Mouse (Mus musculus): ENCODE measurements around the gene Myo5c.

The Myo5c gene

DNA sequence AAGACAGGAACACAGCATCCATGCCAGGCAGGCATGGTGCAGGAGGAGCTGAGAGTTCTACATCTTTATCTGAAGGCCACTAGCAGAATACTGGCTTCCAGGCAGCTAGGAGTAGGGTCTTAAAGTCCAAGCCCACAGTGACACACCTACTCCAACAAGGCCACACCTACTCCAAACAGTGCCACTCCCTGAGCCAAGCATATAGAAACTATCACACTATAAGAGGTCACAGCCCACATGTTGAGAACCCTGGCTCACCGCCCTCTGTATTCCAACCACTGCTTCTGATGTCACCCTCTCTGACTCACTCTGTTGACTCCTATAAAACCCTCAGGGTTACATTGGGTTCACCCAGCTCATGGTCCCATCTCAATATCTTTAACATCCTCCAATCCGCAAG, 86.4 kb downstream of the Myo5c start:
- in situ Hi-C loops (cut with MboI, MseI) = no loop called here

DNA sequence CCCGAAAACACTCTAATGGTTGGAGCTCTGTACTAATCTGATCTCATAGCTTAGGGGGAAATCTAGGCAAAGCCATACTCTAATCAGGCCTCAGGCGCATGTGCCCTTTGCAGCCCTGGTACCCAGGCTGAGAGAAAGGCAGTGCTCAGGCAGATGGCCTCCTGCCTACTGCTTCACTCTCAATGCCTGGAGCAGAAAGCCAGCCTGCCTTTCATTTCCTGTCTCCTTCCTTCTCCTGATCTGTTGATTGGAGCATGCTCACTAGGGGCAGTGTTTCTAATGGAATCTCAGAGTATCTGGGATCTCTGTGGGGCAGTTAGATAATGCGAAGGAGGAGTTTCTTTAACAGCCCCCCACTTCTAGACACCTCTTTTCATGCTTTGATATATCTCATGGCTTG, 87.5 kb downstream of the Myo5c start:
- in situ Hi-C loops (cut with MboI, MseI) = no loop called here

DNA sequence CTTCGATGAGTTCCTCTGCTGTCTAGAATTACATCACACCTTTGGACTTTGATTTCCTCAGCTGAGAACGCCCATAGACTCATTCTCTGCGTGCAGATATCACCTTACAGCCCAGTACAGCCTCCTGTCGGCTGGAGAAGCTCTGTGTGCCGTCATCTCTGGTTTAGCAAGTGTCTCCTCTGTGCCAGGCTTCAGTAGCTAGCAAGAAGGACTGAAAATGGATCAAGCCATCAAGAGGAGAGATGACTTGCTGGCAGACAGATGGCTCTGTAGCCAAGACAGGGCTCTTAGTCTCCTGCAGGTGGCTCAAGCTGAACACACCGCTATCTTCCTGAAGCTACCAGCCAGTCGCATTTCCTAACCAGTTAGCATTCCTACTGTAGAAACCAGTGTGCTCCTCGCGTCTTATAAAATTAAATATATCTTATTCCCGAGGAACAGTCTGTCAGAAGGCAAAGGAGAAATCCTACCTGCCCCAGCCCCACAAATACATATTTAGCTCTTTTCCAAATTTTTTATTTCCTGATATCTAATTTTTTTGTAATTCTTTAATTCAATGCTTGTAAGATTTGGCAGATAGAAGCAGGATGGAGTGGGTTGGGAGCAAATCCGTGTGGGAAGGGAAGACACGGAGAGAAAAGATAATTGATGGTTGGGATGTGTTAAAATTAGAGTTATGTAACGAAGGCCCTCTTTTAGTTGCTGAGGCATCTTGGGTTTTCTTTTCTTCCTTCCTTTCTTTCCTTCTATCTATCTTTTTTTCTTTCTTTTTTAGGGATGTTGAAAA, 90.5 kb downstream of the Myo5c start:
- in situ Hi-C loops (cut with MboI, MseI) = no loop called here

DNA sequence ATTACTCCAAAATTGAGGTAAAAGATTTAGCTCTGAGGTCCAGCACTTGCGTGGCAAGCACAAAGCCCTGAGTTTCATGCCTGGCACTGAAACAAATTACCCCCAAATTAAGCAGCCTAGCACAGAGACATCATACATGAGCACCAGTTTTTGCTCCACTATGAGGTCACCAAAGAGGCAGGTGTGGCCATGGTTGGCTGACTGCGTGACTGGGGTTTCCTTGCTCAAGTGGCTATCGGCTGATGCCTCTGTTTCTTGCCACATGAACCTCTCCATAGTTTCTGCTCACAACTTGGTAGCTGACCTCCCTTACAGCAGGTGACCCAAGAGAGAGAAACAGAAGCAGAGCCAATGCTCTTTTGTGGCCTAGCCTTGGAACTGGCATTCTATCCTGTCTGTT, 96.2 kb downstream of the Myo5c start:
- in situ Hi-C loops (cut with MboI, MseI) = no loop called here

DNA sequence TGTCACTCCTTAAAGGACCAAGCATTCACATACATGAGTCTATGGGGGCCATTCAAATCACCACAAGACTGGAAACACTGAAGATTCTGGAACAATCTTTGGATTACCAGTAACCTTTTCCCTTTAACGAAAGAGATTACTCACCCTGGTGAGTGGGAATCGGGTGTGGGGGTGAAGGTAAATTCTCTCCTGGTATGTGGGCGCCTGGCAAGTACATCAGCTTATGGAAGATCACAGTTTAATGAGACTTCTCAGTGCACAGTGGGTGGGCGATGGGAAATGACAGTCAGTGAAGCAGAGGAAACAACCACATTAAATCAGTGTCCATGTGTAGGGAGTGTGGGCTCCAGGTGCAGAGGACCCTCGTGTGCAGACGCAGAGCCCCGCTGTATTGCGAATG, 99.0 kb downstream of the Myo5c start:
- in situ Hi-C loops (cut with MboI, MseI) = no loop called here

DNA sequence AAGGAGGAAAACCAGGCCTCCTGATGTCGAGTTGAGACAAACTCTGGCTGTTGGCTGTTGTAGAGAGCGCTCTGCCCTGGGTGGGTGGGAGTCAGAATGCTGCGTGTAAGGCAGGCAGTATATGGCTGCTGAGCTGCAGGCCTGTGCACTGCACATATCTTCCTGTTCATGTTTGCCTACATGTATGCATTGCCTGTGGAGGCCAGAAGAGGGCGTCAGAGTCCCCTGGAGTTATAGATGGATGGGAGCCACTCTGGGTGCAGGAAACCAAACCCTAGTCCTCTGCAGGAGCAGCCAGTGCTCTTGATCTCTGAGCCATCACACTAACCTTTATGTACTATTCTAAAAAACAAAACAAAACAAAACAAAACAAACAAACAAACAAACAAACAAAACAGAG, 102.6 kb downstream of the Myo5c start:
- in situ Hi-C loops (cut with MboI, MseI) = no loop called here

DNA sequence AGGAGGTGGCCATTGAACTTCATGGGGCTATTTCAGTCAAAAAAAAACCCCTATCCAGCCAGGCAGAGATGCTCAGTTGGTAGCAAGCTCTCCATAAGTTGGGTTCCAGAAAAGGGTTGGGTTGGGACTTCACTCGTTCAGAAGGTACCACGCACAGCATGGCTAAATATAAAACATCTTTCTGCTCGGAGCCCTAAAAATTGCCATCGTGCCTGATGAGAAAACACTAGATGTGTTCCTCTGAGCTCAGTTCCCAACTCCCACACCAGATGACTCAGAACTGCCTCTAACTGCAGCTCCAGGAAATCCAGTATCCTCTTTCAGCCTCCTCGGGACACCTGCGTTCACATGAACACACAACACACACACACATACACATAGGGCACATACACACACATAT, 106.2 kb downstream of the Myo5c start:
- in situ Hi-C loops (cut with MboI, MseI) = no loop called here

DNA sequence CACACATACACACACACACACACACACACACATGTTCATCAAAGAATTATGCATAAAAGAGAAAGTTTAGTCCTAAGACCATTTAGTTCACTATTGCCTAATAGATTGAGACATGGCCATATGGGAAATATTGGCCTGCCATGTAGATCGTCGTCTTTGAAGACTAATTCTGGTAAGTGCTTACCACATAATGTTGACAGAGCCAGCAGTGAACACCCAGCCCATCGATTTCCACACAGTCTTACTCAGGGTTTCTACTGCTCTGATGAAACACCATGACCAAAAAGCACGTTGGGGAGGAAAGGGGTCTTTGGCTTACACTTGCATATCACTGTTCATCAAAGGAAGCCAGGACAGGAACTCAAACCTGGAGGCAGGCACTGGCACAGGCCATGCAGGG, 110.6 kb downstream of the Myo5c start:
- in situ Hi-C loops (cut with MboI, MseI) = no loop called here

DNA sequence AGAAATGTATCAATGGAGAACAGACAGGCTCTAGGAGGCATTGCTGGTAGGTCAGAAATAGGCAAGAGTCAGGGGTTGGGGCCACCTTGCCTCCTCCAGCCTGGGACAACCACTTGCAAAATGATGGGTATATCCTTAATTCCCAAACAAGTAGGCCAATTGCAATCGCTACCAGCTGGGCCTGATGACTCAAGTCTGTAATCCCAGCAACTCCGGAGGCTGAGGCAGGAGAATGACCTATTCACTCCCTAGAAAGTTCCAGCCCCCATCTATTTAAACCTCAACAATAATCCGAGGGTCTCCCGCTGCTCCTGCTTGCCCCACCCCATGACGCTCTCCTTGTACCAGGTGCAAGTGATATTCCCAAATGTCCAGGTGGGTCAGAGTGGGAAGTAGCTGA, 115.6 kb downstream of the Myo5c start, which contains the start of gene Bcl2l10:
Gene Bcl2l10, plus strand, starts transcription at position 301 of the 400 bp plus-strand sequence.
- in situ Hi-C loops (cut with MboI, MseI) = no loop called here

DNA sequence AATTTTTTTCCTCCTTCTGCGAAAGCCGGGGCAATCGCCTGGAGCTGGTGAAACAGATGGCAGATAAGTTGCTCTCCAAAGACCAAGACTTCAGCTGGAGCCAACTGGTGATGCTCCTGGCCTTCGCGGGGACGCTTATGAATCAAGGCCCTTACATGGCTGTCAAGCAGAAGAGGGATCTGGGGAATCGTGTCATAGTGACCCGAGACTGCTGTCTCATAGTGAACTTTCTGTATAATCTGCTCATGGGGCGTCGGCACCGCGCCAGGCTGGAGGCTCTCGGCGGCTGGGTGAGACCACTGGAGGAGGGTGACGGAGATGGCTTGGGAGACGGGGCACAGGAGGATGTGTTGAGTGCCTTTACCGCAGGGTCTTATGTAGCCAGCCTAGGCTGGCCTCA, 116.2 kb downstream of the Myo5c start:
- in situ Hi-C loops (cut with MboI, MseI) = no loop called here

DNA sequence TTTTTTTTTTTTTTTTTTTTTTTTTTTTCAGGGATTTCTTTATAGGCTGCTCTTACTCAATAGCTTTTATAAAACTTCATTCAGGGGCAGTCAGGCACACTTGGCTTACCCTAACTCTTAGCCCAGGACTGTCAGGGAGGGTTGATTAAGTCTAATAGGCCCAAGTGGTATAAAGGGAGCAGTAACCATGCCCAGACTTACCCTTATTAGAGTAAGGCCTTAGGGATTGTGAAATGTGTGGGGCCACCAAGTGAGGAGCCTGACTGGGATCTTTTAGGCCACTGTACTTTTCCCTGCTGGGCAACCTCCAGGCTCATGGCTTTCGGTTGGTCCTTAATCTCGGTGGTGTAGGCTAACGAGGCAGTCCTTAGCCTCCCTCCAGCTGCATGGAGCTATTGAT, 116.8 kb downstream of the Myo5c start:
- in situ Hi-C loops (cut with MboI, MseI) = no loop called here

DNA sequence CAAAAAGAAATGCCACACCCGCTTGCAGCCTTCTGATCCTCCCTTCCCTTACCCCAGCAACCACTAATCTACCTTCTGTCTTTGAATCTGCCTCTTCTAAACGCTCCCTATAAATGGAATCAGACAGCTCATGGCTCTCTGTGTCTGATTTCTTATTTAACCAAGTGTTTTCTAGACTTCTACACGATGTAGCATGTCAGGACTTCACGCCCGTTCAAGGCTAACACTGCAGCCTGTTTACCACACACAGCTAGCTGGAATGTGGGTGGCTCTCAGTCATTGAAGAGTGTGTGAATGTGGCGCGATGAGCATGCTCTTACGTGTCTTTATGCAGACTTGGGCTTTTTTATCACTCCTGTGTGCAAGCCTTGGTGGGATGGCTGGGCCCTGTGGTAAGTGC, 121.3 kb downstream of the Myo5c start:
- in situ Hi-C loops (cut with MboI, MseI) = no loop called here
